Mouse (Mus musculus) lung, adult 2 months (tissue): ENCODE measurements around the gene Taf3.

Source experiments
- CTCF ChIP-seq: fragments of 200-500 bp; IDR thresholded peaks from 2 replicates; pipeline ENCODE4 v1.5.1; 2011; ENCODE audit warnings: mild to moderate bottlenecking, low read length, control low read depth; ENCODE audit not compliant: insufficient read depth
- POLR2A ChIP-seq: fragments of 200-500 bp; IDR thresholded peaks from 2 replicates; pipeline ENCODE4 v1.6.1; 2011; ENCODE audit warnings: low read depth, mild to moderate bottlenecking, control low read depth, low read length, borderline replicate concordance; ENCODE audit errors: extremely low read depth

DNA sequence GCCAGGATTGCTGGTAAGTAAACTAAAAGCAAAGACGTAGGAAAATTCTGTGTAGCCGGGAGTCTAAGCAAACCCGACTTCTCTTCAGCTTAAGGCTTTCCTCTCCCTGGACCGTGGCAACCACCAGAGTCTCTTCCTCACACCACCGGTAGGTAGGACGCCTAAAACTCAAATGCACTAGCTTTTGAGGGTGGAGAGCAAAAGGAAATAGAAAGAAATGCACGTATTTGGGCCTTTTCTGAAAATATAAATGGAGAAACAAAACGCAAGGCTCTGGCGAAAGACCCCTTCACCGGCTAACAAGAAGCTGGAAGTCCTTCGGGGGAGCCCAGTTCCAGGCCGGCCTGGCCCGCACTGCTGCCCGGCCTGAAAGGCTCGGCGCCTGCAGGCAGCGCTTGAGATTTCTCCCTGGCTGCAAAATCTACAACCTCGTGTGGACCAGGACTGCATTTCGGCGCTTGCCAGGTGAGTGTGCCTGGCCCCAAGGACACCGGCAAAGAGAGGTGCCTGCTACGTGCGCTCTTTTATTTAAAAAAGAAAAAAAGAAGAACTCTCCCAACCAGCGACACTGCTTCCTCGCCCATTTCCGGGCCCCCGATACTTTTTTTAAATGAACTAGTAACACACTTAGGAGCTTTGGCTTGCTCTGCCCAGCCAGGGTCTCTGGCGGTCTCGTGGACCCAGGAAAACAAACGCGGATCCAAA is 171.6 kb downstream of the Taf3 start:
- TF ChIP-seq CTCF = no peak
- no peak for TF ChIP-seq POLR2A
